Mouse (Mus musculus) heart, postnatal 0 days (tissue): Measurements from ENCODE around the gene Hsdl1. TPM values are rescaled to one million over a fixed set of nuclear protein-coding genes. Genes with fewer than 3 reads are reported as not detected.
A peak's percentile ranks its signal among the peaks of the same experiment; 100 is the strongest.

Source experiments
- ATAC-seq: fragments of 200-750 bp; cut with Nextera tagmentation; 2 replicates; pipeline ENCODE4 v1.8.0; 2017; ENCODE audit warnings: low read depth, moderate number of reproducible peaks, moderate library complexity; ENCODE audit not compliant: insufficient read depth
- DNase-seq: peaks from one replicate; pipeline ENCODE4 v3.0.0-alpha.2; 2016; ENCODE audit warnings: low spot score
- H3K27ac ChIP-seq: fragments of 300-500 bp; sonication (generic); 2 replicates; pipeline ENCODE4 v1.5.1; 2014; ENCODE audit warnings: low read depth, mild to moderate bottlenecking
- H3K27me3 ChIP-seq: fragments of 300-500 bp; sonication (generic); 2 replicates; pipeline ENCODE4 v1.6.1; 2014; ENCODE audit warnings: low read length, mixed read lengths; ENCODE audit not compliant: control insufficient read depth, insufficient read depth
- H3K36me3 ChIP-seq: fragments of 300-500 bp; sonication (generic); replicated peaks from 2 replicates; pipeline ENCODE4 v1.6.1; 2014; ENCODE audit warnings: low read length, mixed read lengths; ENCODE audit not compliant: control insufficient read depth, insufficient read depth
- H3K4me1 ChIP-seq: fragments of 300-500 bp; sonication (generic); 2 replicates; pipeline ENCODE4 v1.6.1; 2014; ENCODE audit warnings: antibody characterized with exemption; ENCODE audit not compliant: control insufficient read depth, insufficient read depth
- H3K4me2 ChIP-seq: fragments of 300-500 bp; sonication (generic); 2 replicates; pipeline ENCODE4 v1.6.1; 2014; ENCODE audit warnings: low read depth, mild to moderate bottlenecking, low read length, moderate library complexity
- H3K4me3 ChIP-seq: fragments of 300-500 bp; sonication (generic); 2 replicates; pipeline ENCODE4 v1.5.1; 2014; ENCODE audit warnings: low read depth, low read length
- H3K9ac ChIP-seq: fragments of 300-500 bp; sonication (generic); replicated peaks from 2 replicates; pipeline ENCODE4 v1.6.1; 2014; ENCODE audit warnings: low read depth, low read length, mixed read lengths
- H3K9me3 ChIP-seq: fragments of 300-500 bp; sonication (generic); replicated peaks from 2 replicates; pipeline ENCODE4 v1.6.1; 2016; ENCODE audit warnings: low read length; ENCODE audit not compliant: control insufficient read depth
- CTCF ChIP-seq: IDR thresholded peaks from 2 replicates; pipeline ENCODE4 v1.5.1; 2016; ENCODE audit warnings: antibody characterized with exemption, control low read depth, low read depth
- EP300 ChIP-seq: IDR thresholded peaks from 2 replicates; pipeline ENCODE4 v1.6.1; 2016; ENCODE audit warnings: antibody characterized with exemption, low read depth
- WGBS: fragments of 180-500 bp; shearing (Covaris S2); extraction: QIAGEN DNeasy Blood & Tissue Kit; methylation state at CpG from one replicate; pipeline ENCODE4 v1.1.7; 2014; 5-methylcytosine and 5-hydroxymethylcytosine counted together
- polyA plus RNA-seq: library from polyadenylated mRNA; unstranded; fragments of >200 nt; fragmentation: Nextera tagmentation; extraction: Ambion mirVana; gene quantifications from 2 replicates; pipeline ENCODE4 v1.2.1, GENCODE M21; 2015
- total RNA-seq: library from RNA; depleted of rRNA; stranded (reverse); fragments of >200 nt; gene quantifications from 2 replicates; pipeline ENCODE4 v1.2.3, GENCODE M21; 2014; ENCODE audit warnings: low replicate concordance

Hsdl1 gene
- total and polyA plus RNA-seq, 2 experiments from 2014 or later = 20.6 to 36.3 TPM

- DNase-seq (no peak), ATAC-seq (no peak)
- Histone ChIP-seq H3K4me1 (0 out of 2 replicates have a peak, but pooled peaks cover 4% of the 10 kb centered on the region), H3K27ac (no peak overlapping the region), H3K27me3 (no peaks in the 10 kb centered on the region), H3K4me2 (no peak overlapping the region), H3K36me3 (peaks cover 50% of the 10 kb centered on the region), H3K9me3 (no peaks in the 10 kb centered on the region), H3K9ac (no peak overlapping the region), H3K4me3 (no peak overlapping the region)
- WGBS = 71% methylated on average over 18 of the region's 18 CpGs
- TF ChIP-seq EP300 (no peak), CTCF (no peak)
Measured at GRCm38 (mm10) chr8:119547019-119547691, 27.8 kb downstream of the Hsdl1 start.

- no peak for ATAC-seq
- Histone ChIP-seq H3K36me3 (peaks cover 63% of the 10 kb centered on the region), H3K4me2 (no peak overlapping the region), H3K9me3 (no peaks in the 10 kb centered on the region), H3K9ac (no peak overlapping the region), H3K4me1 (no peaks in the 10 kb centered on the region), H3K4me3 (no peak overlapping the region), H3K27ac (no peak overlapping the region), H3K27me3 (no peaks in the 10 kb centered on the region)
- 96% methylated on average over 6 of the region's 6 CpGs for WGBS
- DNase-seq = no peak
- no peak for TF ChIP-seq EP300
- TF ChIP-seq CTCF = no peak
Measured at GRCm38 (mm10) chr8:119545791-119546190, 29.2 kb downstream of the Hsdl1 start.

- ATAC-seq (no peak), DNase-seq (no peak)
- no peaks in the 10 kb centered on the region for H3K4me1 ChIP-seq
- no peak overlapping the region for H3K9ac ChIP-seq
- WGBS = 71% methylated on average over 6 of the region's 6 CpGs
- no peak for TF ChIP-seq CTCF
- no peak for TF ChIP-seq EP300
- H3K27ac ChIP-seq = no peak overlapping the region
- no peaks in the 10 kb centered on the region for H3K9me3 ChIP-seq
- no peak overlapping the region for H3K4me3 ChIP-seq
- no peak overlapping the region for H3K4me2 ChIP-seq
- H3K27me3 ChIP-seq = no peaks in the 10 kb centered on the region
- H3K36me3 ChIP-seq = peaks cover 69% of the 10 kb centered on the region
Measured at GRCm38 (mm10) chr8:119545180-119545579, 29.8 kb downstream of the Hsdl1 start.

GRCm38 (mm10) chr8:119544606-119545005 is 30.4 kb downstream of the Hsdl1 start:
- WGBS = 83% methylated on average over 3 of the region's 3 CpGs
- Histone ChIP-seq H3K27me3 (no peaks in the 10 kb centered on the region), H3K4me3 (no peak overlapping the region), H3K9me3 (no peaks in the 10 kb centered on the region), H3K4me1 (no peaks in the 10 kb centered on the region), H3K4me2 (no peak overlapping the region), H3K9ac (no peak overlapping the region), H3K27ac (no peak overlapping the region), H3K36me3 (peaks cover 75% of the 10 kb centered on the region)
- TF ChIP-seq CTCF (no peak), EP300 (no peak)
- DNase-seq = no peak
- no peak for ATAC-seq

- no peak for TF ChIP-seq CTCF
- no peak for TF ChIP-seq EP300
- peak; percentile 41; the same call in 1 of the 2 replicates for ATAC-seq
- no peak overlapping the region for H3K9ac ChIP-seq
- no peak overlapping the region; the same call in 1 of the 2 replicates for H3K27ac ChIP-seq
- no peak for DNase-seq
- no peaks in the 10 kb centered on the region for H3K4me1 ChIP-seq
- no peaks in the 10 kb centered on the region for H3K9me3 ChIP-seq
- 45% methylated on average over 9 of the region's 9 CpGs for WGBS
- H3K4me2 ChIP-seq = no peak overlapping the region
- H3K4me3 ChIP-seq = no peak overlapping the region
- no peaks in the 10 kb centered on the region for H3K27me3 ChIP-seq
- H3K36me3 ChIP-seq = peaks cover 98% of the 10 kb centered on the region
Measured at GRCm38 (mm10) chr8:119531973-119532372, 43.0 kb downstream of the Hsdl1 start.

GRCm38 (mm10) chr8:119531397-119531796 is 43.6 kb downstream of the Hsdl1 start:
- H3K36me3 ChIP-seq = peaks cover 97% of the 10 kb centered on the region
- no peak overlapping the region for H3K4me3 ChIP-seq
- ATAC-seq (no peak), DNase-seq (no peak)
- H3K27me3 ChIP-seq = no peaks in the 10 kb centered on the region
- WGBS = 95% methylated on average over 3 of the region's 3 CpGs
- TF ChIP-seq CTCF (no peak), EP300 (no peak)
- no peaks in the 10 kb centered on the region for H3K9me3 ChIP-seq
- H3K27ac ChIP-seq = no peak overlapping the region; the same call in 1 of the 2 replicates
- no peak overlapping the region for H3K4me2 ChIP-seq
- no peak overlapping the region for H3K9ac ChIP-seq
- H3K4me1 ChIP-seq = no peaks in the 10 kb centered on the region
